Mouse (Mus musculus) stomach, postnatal 0 days (tissue): Measurements from ENCODE around the gene Hmga2. TPM values are rescaled to one million over a fixed set of nuclear protein-coding genes. Genes with fewer than 3 reads are reported as not detected.
A peak's percentile ranks its signal among the peaks of the same experiment; 100 is the strongest.

ENCODE experiments used
- ATAC-seq: fragments of 200-750 bp; cut with Nextera tagmentation; 2 replicates; pipeline ENCODE4 v1.8.0; 2017; ENCODE audit not compliant: low FRiP score, low TSS enrichment
- DNase-seq: peaks from one replicate; pipeline ENCODE4 v3.0.0-alpha.2; 2016; ENCODE audit warnings: low spot score
- H3K27ac ChIP-seq: fragments of 300-500 bp; sonication (generic); replicated peaks from 2 replicates; pipeline ENCODE4 v1.5.1; 2014; ENCODE audit warnings: mild to moderate bottlenecking, control low read depth
- H3K27me3 ChIP-seq: fragments of 300-500 bp; sonication (generic); 2 replicates; pipeline ENCODE4 v1.6.1; 2014; ENCODE audit warnings: low read length; ENCODE audit not compliant: control insufficient read depth, insufficient read depth
- H3K36me3 ChIP-seq: fragments of 300-500 bp; sonication (generic); 2 replicates; pipeline ENCODE4 v1.6.1; 2014; ENCODE audit warnings: low read length, mixed read lengths; ENCODE audit not compliant: control insufficient read depth, insufficient read depth
- H3K4me1 ChIP-seq: fragments of 300-500 bp; sonication (generic); replicated peaks from 2 replicates; pipeline ENCODE4 v1.6.1; 2014; ENCODE audit warnings: antibody characterized with exemption; ENCODE audit not compliant: control insufficient read depth, insufficient read depth
- H3K4me2 ChIP-seq: fragments of 300-500 bp; sonication (generic); replicated peaks from 2 replicates; pipeline ENCODE4 v1.6.1; 2014; ENCODE audit warnings: low read depth, mild to moderate bottlenecking, control low read depth, moderate library complexity
- H3K4me3 ChIP-seq: fragments of 300-500 bp; sonication (generic); 2 replicates; pipeline ENCODE4 v1.5.1; 2014; ENCODE audit warnings: low read depth, low read length, control low read depth
- H3K9ac ChIP-seq: fragments of 300-500 bp; sonication (generic); 2 replicates; pipeline ENCODE4 v1.6.1; 2014; ENCODE audit warnings: mild to moderate bottlenecking, low read length, control low read depth, mixed read lengths
- H3K9me3 ChIP-seq: fragments of 300-500 bp; sonication (generic); 2 replicates; pipeline ENCODE4 v1.6.1; 2016; ENCODE audit warnings: low read length; ENCODE audit not compliant: control insufficient read depth
- CTCF ChIP-seq: IDR thresholded peaks from 2 replicates; pipeline ENCODE4 v1.5.1; 2016; ENCODE audit warnings: antibody characterized with exemption, low read depth, mild to moderate bottlenecking, moderate library complexity
- EP300 ChIP-seq: optimal IDR thresholded peaks from 2 replicates; pipeline ENCODE3; 2016; ENCODE audit warnings: antibody characterized with exemption
- WGBS: fragments of 180-500 bp; shearing (Covaris S2); extraction: QIAGEN DNeasy Blood & Tissue Kit; methylation state at CpG from one replicate; pipeline ENCODE4 v1.1.7; 2014; 5-methylcytosine and 5-hydroxymethylcytosine counted together
- polyA plus RNA-seq: library from polyadenylated mRNA; unstranded; fragments of >200 nt; fragmentation: Nextera tagmentation; extraction: Ambion mirVana; gene quantifications from 2 replicates; pipeline ENCODE4 v1.2.1, GENCODE M21; 2015

Hmga2 gene
- polyA plus RNA-seq, 1 experiment from 2014 or later = 3.6 TPM

GRCm38 (mm10) chr10:120489611-120490010 is 13.3 kb upstream of the Hmga2 start:
- Histone ChIP-seq H3K36me3 (no peaks in the 10 kb centered on the region), H3K4me3 (no peak overlapping the region), H3K9me3 (0 out of 2 replicates have a peak, but pooled peaks cover 4% of the 10 kb centered on the region), H3K27me3 (no peaks in the 10 kb centered on the region), H3K4me2 (no peak overlapping the region), H3K4me1 (no peaks in the 10 kb centered on the region), H3K9ac (no peak overlapping the region), H3K27ac (no peak overlapping the region)
- 85% methylated on average over 3 of the region's 3 CpGs for WGBS
- TF ChIP-seq CTCF (no peak), EP300 (no peak)
- no peak for DNase-seq
- no peak for ATAC-seq

DNA sequence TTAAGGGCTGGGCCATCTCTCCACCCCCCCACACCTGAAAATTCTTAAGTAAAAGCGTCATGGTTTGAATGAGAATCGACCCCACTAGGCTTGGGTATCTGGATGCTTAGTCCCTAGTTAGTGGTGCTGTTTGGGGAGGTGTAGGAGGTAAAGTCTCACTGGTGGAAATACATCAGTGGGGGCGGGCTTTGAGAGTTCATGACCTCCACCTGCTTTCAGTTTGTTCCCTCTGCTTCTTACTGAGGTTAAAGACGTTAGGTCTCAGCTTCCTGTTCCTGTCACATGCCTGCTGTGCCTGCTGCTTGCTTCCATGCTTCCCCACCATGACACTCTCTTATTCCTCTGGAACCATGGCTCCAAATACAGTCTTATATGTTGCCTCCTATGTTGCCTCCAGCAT is 12.3 kb upstream of the Hmga2 start:
- Histone ChIP-seq H3K9me3 (0 out of 2 replicates have a peak, but pooled peaks cover 4% of the 10 kb centered on the region), H3K36me3 (no peaks in the 10 kb centered on the region), H3K4me3 (no peak overlapping the region), H3K4me2 (no peak overlapping the region), H3K4me1 (no peaks in the 10 kb centered on the region), H3K27me3 (no peaks in the 10 kb centered on the region), H3K9ac (no peak overlapping the region), H3K27ac (no peak overlapping the region)
- DNase-seq = no peak
- no peak for ATAC-seq
- 74% methylated on average over 4 of the region's 4 CpGs for WGBS
- TF ChIP-seq EP300 (no peak), CTCF (no peak)

GRCm38 (mm10) chr10:120487881-120488280 is 11.6 kb upstream of the Hmga2 start:
- Histone ChIP-seq H3K27ac (no peak overlapping the region), H3K4me1 (no peaks in the 10 kb centered on the region), H3K36me3 (no peaks in the 10 kb centered on the region), H3K27me3 (no peaks in the 10 kb centered on the region), H3K4me2 (no peak overlapping the region), H3K9ac (no peak overlapping the region), H3K4me3 (no peak overlapping the region), H3K9me3 (0 out of 2 replicates have a peak, but pooled peaks cover 4% of the 10 kb centered on the region)
- TF ChIP-seq CTCF = no peak
- TF ChIP-seq EP300 = no peak
- ATAC-seq (no peak), DNase-seq (no peak)
- WGBS = 96% methylated on average over 1 of the region's 1 CpGs

DNA sequence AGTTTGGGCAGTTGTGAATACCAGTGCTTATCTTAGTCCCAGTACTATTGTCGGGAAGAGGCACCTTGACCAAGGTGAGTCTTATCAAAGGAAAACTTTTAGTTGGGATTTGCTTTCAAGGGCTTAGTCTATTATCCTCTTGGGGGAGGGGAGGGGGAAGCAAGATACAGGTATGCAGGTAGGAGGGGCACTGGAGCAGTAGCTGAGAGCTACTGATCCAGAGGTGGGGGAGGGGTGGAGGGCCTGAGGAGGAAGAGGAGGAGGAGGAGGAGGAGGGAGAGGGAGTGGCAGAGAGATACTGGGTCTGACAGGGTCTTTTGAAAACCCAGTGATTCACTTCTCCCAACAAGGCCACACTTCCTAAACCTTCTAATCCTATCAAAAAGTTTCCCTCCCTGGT is 9.2 kb upstream of the Hmga2 start:
- no peak overlapping the region for H3K4me2 ChIP-seq
- ATAC-seq (no peak), DNase-seq (no peak)
- no peak overlapping the region for H3K4me3 ChIP-seq
- no peak overlapping the region for H3K9ac ChIP-seq
- H3K9me3 ChIP-seq = 0 out of 2 replicates have a peak, but pooled peaks cover 4% of the 10 kb centered on the region
- H3K4me1 ChIP-seq = no peaks in the 10 kb centered on the region
- WGBS = 65% methylated on average over 1 of the region's 1 CpGs
- H3K36me3 ChIP-seq = no peaks in the 10 kb centered on the region
- H3K27ac ChIP-seq = no peak overlapping the region
- TF ChIP-seq EP300 = no peak
- TF ChIP-seq CTCF = no peak
- no peaks in the 10 kb centered on the region for H3K27me3 ChIP-seq

DNA sequence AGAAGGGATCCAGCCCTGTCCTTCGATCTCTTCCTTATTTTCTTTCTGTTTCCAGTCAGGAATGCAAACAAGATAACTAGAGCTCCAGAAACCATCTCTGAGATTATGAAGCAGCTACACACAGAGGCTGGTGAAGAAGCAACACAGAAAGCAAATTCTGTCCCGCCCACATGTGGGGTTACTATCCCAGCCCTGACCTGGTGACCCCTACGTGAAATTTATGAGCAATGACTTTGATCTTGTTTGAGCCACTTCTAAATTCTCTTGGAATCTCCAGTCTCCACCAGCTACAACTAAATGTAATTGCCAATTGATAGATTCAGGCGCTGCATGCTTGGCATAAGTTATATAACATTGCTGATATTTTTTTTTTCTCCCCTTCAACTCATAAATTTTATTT is 7.9 kb upstream of the Hmga2 start:
- Histone ChIP-seq H3K9me3 (0 out of 2 replicates have a peak, but pooled peaks cover 4% of the 10 kb centered on the region), H3K36me3 (no peaks in the 10 kb centered on the region), H3K4me1 (no peaks in the 10 kb centered on the region), H3K27me3 (no peaks in the 10 kb centered on the region), H3K4me2 (no peak overlapping the region), H3K27ac (no peak overlapping the region), H3K9ac (no peak overlapping the region), H3K4me3 (no peak overlapping the region)
- 65% methylated on average over 4 of the region's 4 CpGs for WGBS
- DNase-seq = no peak
- TF ChIP-seq EP300 (no peak), CTCF (no peak)
- ATAC-seq = no peak

DNA sequence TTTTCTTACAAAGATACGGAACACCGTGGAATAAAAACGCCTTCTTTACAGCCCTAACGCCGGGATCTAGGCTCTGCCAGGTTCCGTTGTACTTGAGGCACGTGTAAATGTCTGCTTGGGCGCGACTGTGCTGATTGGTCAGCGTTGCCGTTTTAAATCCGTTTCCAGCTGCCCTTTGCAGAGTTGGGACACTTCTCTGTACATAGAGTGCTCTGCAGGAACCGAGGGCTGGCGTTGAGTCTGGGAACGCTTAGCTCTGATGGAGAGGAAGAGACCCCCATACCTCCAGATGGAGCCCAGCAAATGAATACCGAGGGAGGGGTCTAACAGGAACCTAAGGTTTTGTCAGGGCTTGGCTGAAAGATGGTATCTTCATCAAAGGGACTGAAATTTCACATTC is 1.9 kb upstream of the Hmga2 start:
- Histone ChIP-seq H3K27ac (no peak overlapping the region), H3K4me2 (peak overlapping the region; percentile 99), H3K4me1 (0 out of 2 replicates have a peak, but pooled peaks cover 2% of the 10 kb centered on the region), H3K4me3 (peak overlapping the region; percentile 80), H3K9me3 (no peaks in the 10 kb centered on the region), H3K36me3 (no peaks in the 10 kb centered on the region), H3K9ac (no peak overlapping the region), H3K27me3 (no peaks in the 10 kb centered on the region)
- under 1% methylated on average over 16 of the region's 16 CpGs for WGBS
- DNase-seq (peak; percentile 55), ATAC-seq (no peak)
- TF ChIP-seq CTCF (no peak), EP300 (no peak)
